Mouse (Mus musculus): ENCODE data around the gene Ergic1. TPM values are rescaled to one million over a fixed set of nuclear protein-coding genes. Genes with fewer than 3 reads are reported as not detected.

The Ergic1 gene
- 100 to 1,000 TPM in 3 of 26 experiments, 10 to 100 TPM in 23; 27.2 to 136 (median 52.5) TPM for total RNA-seq (2018; cell fraction: chromatin; rRNA removed)
- total RNA-seq (2018; cell fraction: cytosol; rRNA removed) = 10 to 100 TPM; 35.4 to 59.1 (median 45.8) TPM
- 100 to 1,000 TPM in 3 of 26 experiments, 10 to 100 TPM in 23; 29.0 to 133 (median 49.8) TPM for total RNA-seq (2018; cell fraction: nucleus; rRNA removed)
- polyA plus RNA-seq (2018) = 37.4 to 133 TPM (median 109 TPM) in 3 replicates

DNA sequence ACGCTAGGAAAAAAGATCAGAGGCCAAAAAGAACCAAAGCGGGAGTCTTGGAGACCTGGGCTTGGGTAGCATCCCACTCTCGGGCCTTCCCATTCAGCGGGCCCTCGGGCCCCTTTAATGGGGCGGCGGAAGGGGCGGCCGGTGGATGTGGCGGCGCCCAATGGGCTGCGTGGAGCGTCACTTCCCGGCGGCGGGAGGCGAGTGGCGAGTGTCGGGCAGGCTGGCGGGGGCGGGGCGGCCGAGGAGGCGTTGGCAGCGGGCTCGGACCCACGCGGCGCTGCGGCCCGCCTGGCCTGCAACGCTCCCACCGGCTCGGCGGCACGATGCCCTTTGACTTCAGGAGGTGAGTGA, at the start of gene Ergic1:
Gene Ergic1 (plus strand): TSS at position 200 of the 351 bp plus-strand sequence.
- H3K36me3 ChIP-seq (ENCODE audit: inconsistent target) = no peaks in the 10 kb centered on the region
- peak within 1 kb of the TSS; percentile 62 for H3K27ac ChIP-seq
- H3K4me3 ChIP-seq (ENCODE audit: inconsistent target) = peak within 1 kb of the TSS; percentile 61
- WGBS (ENCODE audit: missing documents) = under 1% methylated on average over 32 of the region's 36 CpGs
- H3K79me2 ChIP-seq (ENCODE audit: inconsistent target) = peaks cover 46% of the 10 kb centered on the region

DNA sequence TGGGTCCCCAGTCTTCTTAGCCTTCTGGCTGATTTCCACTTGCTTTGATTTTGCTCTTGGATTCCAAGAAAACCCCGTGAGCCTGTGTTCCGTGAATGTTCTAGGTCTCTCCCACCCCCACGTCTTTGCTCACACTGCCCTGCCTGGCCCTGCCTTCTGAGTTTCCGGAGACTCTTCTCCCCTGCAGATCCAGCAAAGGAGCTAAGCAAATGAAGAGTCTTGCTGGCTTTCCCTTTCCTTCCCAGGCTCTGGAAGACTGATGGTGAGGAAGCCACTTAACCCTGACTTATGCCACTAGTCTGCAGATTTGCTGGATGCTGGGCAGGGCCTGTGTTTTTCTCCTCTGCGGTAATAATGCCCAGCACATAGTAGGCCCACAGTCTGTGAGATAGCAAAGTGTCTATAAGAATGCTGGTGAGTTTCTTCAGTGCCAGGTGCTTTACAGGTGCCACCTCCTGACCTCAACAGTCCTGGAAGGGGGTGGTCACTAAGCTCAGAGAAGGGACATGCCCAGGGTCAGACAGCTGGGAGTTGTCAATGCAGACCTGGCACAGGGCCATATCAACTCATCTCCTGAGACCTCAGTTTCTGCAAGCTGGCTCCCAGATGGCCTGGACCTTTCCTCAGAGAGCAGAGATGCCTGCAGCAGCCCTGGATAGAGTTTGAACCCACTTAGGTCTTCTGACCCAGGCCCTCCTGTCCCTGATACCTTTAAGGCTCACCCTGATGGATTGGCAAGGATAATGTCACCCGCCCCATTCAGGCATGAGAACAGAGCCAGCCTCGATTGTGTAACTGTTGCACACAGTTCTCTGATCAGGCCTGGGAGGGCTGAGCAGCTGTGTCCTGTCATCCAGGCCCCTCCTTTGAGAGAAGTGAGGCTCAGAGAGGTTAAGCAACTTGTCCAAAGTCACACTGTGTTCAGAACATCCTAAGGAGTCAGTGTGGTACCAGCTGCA, 49.2 kb upstream of the Ergic1 start:
- Histone ChIP-seq H3K4me3 (ENCODE audit: inconsistent target) (no peak overlapping the region), H3K27ac (peak overlapping the region; percentile 90), H3K36me3 (ENCODE audit: inconsistent target) (no peaks in the 10 kb centered on the region), H3K79me2 (ENCODE audit: inconsistent target) (peaks cover 7% of the 10 kb centered on the region)
- 65% methylated on average over 7 of the region's 7 CpGs for WGBS (ENCODE audit: missing documents)

DNA sequence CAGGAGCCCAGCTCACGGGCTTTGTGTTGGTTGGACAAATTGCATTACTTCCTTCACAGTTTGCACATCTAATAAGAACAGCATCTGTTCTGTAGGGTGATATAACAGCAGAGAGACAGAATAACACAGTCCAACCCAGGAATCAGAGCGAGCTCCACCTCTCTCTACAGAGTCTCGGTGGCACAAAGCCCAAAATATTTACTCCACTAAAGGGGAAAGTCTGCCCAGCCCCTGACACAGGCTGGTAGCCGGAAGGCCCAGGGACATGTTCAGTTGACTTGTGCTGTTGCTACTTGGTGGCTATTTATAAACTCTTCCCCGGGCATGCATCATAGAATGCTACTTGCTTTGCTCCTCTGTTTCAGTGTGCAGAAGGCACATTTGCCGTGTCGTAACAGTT, 48.3 kb upstream of the Ergic1 start:
- peak overlapping the region; percentile 90 for H3K27ac ChIP-seq
- H3K4me3 ChIP-seq (ENCODE audit: inconsistent target) = no peak overlapping the region
- H3K79me2 ChIP-seq (ENCODE audit: inconsistent target) = no peaks in the 10 kb centered on the region
- 10% methylated on average over 7 of the region's 7 CpGs for WGBS (ENCODE audit: missing documents)
- no peaks in the 10 kb centered on the region for H3K36me3 ChIP-seq (ENCODE audit: inconsistent target)

DNA sequence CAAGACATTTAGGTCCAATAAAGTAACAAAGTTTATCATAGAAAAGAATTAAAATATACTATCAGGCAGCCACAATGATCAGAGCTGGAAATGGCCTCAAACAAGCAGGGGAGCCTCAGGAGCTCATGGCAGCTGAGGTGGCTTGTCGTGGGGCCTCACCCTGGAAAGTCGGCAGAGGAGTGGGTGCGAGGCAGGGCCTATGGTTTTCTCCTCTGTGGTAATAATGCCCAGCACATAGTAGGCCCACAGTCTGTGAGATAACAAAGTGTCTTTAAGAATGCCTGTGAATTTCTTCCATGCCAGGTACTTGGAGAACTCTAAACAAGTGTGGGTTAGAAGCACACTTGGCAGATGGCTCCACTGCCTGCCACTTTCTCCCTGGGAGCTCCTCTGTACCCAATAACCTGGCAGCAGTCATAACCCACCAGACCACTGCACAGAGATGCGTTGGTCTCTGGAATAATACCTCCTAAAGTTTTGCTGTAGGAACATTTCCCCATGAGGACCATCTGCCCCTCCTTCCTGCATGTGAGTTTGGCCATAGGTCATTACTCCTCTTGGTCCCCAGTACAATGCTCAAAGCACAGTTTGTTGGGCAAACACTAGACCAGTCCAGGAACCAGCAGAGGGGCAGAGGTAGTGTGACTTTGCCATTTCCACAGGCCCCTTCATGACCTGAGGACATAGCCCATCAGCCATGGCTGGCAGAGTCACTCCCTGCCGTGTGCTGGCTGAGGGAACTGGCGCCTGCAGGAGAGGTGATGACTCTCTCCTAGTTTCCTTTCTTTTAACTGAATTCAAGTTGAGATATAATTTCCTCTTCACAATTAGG, 47.6 kb upstream of the Ergic1 start:
- no peaks in the 10 kb centered on the region for H3K79me2 ChIP-seq (ENCODE audit: inconsistent target)
- H3K4me3 ChIP-seq (ENCODE audit: inconsistent target) = no peak overlapping the region
- WGBS (ENCODE audit: missing documents) = 60% methylated on average over 6 of the region's 6 CpGs
- peak overlapping the region; percentile 90 for H3K27ac ChIP-seq
- H3K36me3 ChIP-seq (ENCODE audit: inconsistent target) = no peaks in the 10 kb centered on the region

DNA sequence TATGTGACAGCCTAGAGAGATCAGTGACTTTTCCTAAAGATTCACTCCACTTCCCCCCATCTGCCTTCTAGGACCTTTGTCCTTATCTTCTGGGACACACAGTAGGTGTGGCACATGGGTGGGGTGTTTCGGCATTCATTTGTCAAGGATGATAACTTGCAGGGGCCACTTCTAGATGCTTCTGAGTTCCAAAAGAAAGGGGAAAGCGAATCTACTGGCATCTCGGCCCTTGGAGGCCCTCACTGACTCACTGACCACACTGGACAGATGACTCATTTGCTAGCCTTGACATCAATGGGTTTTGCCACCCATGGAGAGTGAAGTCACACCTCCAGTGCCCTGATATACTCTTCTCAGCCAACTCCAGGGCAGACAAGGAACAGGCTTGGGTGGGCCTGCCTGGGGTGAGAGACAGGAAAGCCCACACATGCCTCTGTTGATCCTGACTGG, 46.7 kb upstream of the Ergic1 start:
- Histone ChIP-seq H3K27ac (peak overlapping the region; percentile 90), H3K4me3 (ENCODE audit: inconsistent target) (no peak overlapping the region), H3K36me3 (ENCODE audit: inconsistent target) (no peaks in the 10 kb centered on the region), H3K79me2 (ENCODE audit: inconsistent target) (no peaks in the 10 kb centered on the region)
- 25% methylated on average over 3 of the region's 3 CpGs for WGBS (ENCODE audit: missing documents)

DNA sequence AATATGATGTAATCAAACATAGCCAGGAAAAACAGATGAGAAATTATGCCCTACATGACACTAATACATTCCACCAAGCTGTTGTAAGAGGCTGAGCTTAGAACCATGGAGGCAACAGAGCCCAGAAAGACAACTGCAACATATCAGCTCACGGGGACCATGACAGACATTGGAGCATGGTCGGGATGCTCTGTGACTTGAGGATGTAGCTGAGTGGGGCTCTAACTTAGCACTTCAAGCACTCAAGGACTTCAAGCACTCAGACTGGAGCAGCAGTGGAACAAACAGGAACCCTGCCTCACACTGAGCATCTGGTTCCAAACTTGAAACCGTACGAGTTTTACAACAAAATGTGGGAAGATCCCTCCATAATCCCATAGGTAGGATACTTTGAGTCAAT, 45.6 kb upstream of the Ergic1 start:
- WGBS (ENCODE audit: missing documents) = 91% methylated on average over 4 of the region's 4 CpGs
- H3K27ac ChIP-seq = no peak overlapping the region
- H3K79me2 ChIP-seq (ENCODE audit: inconsistent target) = no peaks in the 10 kb centered on the region
- H3K4me3 ChIP-seq (ENCODE audit: inconsistent target) = no peak overlapping the region
- no peaks in the 10 kb centered on the region for H3K36me3 ChIP-seq (ENCODE audit: inconsistent target)

DNA sequence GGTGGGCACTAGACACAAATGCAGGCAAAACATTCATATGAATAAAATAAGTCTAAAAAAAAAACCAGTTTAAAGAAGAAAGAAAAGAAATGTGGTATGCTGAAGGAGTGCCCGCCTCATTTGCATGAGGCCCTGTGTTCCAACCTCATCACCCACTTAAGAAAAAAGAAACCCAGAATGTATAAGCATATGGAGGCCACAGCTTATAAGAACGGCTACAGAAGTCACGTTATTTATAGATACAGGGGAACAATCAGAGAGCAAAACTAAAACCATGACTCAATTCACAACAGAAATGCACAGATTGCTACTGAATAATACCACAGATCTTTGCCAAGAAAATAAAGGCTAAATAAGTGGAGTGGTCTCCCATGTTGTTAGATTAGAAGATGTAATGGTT, 43.0 kb upstream of the Ergic1 start:
- Histone ChIP-seq H3K27ac (no peak overlapping the region), H3K4me3 (ENCODE audit: inconsistent target) (no peak overlapping the region), H3K36me3 (ENCODE audit: inconsistent target) (no peaks in the 10 kb centered on the region), H3K79me2 (ENCODE audit: inconsistent target) (no peaks in the 10 kb centered on the region)
- 82% methylated on average over 3 of the region's 3 CpGs for WGBS (ENCODE audit: missing documents)

DNA sequence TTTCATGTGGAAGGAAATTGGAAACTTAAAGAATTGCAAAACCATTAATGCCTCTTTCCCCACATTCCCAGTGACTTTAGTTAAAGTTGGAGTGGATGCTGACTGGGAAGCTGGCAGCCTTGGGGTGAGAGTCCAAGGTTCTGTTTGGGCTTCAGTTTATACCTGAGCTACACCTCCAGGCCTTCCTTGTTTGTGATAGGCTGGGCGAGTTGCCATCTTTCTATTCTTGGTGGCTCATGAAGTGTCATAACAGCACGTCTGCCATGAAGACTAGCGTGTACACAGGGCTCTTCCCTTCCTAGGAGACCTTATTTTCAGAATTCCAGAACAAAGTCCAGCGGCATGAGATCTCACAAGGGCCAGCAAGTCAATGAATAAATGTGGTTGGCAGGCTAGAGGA, 38.6 kb upstream of the Ergic1 start:
- Histone ChIP-seq H3K79me2 (ENCODE audit: inconsistent target) (no peaks in the 10 kb centered on the region), H3K36me3 (ENCODE audit: inconsistent target) (no peaks in the 10 kb centered on the region), H3K27ac (no peak overlapping the region), H3K4me3 (ENCODE audit: inconsistent target) (no peak overlapping the region)
- 91% methylated on average over 4 of the region's 4 CpGs for WGBS (ENCODE audit: missing documents)

DNA sequence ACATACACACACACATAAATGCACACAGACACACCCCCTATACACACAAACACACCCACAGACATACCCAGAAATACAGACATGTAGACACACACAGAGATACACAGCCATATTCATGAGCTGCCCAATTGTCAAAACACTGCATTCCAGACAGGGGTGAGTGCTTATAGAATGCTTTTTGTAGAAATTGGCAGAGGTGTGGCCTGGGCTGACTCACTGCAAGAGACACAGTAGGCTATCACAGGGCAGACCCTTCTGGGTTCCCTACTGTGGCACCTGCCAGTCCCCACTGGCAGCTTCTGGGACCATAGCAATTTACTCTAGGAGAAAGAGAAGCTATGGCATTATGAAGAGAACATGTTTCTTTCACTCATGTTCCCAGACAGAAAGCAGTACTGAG, 37.0 kb upstream of the Ergic1 start:
- no peaks in the 10 kb centered on the region for H3K36me3 ChIP-seq (ENCODE audit: inconsistent target)
- no peak overlapping the region for H3K27ac ChIP-seq
- H3K79me2 ChIP-seq (ENCODE audit: inconsistent target) = no peaks in the 10 kb centered on the region
- H3K4me3 ChIP-seq (ENCODE audit: inconsistent target) = no peak overlapping the region

DNA sequence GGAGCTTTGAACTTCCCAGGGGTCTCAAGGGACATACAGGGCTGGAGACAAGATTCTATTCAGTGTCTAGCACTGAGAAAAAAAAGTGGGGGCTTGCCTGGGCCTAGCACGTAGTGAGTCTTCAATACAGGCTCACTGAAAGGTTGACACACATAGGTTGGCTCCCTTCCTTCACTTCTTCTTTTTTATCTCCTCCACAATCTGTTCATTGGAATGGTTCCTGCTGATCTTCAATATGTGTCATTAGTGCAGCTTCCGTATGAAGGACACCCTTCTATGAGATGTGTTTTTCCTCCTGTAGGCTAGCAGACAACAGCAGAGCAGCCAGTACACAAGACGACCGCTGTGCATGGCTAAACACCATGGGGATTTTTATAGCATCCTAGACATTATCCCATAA, 36.5 kb upstream of the Ergic1 start:
- no peak overlapping the region for H3K4me3 ChIP-seq (ENCODE audit: inconsistent target)
- no peak overlapping the region for H3K27ac ChIP-seq
- no peaks in the 10 kb centered on the region for H3K79me2 ChIP-seq (ENCODE audit: inconsistent target)
- H3K36me3 ChIP-seq (ENCODE audit: inconsistent target) = no peaks in the 10 kb centered on the region
- WGBS (ENCODE audit: missing documents) = 82% methylated on average over 4 of the region's 4 CpGs

DNA sequence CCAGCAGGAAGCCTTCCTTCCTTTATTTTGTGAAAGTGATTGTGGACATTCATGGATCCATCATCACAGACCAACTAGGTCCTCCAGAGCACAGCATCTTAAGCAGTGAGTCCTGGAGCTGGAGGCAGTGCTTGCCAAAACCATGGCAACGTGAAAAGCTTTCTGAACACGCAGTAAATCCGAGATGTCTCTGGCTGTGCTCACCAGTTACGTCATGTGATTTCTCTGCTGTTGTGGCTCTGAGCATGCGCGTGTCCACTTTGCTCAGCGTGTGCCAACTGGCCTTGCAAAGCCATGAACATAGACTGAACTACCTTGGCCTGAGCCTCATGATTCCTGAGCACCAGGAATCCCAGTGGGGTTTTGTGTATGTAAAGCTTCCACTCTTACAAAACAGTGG, 36.0 kb upstream of the Ergic1 start:
- no peak overlapping the region for H3K27ac ChIP-seq
- no peaks in the 10 kb centered on the region for H3K36me3 ChIP-seq (ENCODE audit: inconsistent target)
- WGBS (ENCODE audit: missing documents) = 88% methylated on average over 7 of the region's 7 CpGs
- no peak overlapping the region for H3K4me3 ChIP-seq (ENCODE audit: inconsistent target)
- no peaks in the 10 kb centered on the region for H3K79me2 ChIP-seq (ENCODE audit: inconsistent target)

DNA sequence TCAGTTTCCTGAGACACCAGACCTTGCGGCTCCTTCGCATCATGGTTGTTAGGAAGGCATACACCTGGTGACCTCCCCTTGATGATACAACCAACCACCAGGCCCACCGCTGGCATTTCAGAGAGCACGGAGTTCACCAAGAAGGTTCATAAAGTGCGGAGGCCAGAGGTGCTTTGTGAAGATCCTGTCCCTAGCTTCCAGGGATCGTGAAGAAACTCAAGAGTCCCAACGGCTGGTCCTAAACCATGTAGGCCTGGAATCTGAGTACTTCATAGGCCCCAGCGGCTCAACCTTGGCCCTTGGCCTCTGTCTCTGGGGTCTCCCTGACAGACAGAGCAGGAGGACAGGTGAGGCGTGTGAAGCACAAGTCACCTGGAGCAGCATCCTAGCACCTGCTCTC, 34.0 kb upstream of the Ergic1 start:
- WGBS (ENCODE audit: missing documents) = 93% methylated on average over 9 of the region's 9 CpGs
- Histone ChIP-seq H3K4me3 (ENCODE audit: inconsistent target) (no peak overlapping the region), H3K79me2 (ENCODE audit: inconsistent target) (no peaks in the 10 kb centered on the region), H3K27ac (no peak overlapping the region), H3K36me3 (ENCODE audit: inconsistent target) (no peaks in the 10 kb centered on the region)

DNA sequence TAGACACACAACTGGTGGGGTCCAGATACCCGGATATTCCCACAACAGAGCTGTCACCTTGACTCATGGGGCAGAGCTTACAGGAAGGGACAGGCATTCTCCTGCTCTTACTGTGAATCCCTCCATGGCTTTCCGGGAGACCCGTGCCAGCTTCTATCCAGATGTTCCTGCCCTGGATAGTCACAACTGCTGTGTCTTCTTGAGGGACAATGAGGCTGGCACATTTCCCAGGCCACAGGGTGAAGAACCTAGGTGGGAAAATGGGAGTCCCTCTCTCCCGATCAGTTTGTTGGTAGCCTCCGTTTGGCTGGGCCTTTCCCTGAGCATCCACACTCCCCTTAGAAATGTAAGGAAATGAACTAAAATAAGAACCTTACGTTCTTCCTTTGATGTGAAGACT, 32.5 kb upstream of the Ergic1 start:
- no peaks in the 10 kb centered on the region for H3K36me3 ChIP-seq (ENCODE audit: inconsistent target)
- WGBS (ENCODE audit: missing documents) = 95% methylated on average over 6 of the region's 6 CpGs

DNA sequence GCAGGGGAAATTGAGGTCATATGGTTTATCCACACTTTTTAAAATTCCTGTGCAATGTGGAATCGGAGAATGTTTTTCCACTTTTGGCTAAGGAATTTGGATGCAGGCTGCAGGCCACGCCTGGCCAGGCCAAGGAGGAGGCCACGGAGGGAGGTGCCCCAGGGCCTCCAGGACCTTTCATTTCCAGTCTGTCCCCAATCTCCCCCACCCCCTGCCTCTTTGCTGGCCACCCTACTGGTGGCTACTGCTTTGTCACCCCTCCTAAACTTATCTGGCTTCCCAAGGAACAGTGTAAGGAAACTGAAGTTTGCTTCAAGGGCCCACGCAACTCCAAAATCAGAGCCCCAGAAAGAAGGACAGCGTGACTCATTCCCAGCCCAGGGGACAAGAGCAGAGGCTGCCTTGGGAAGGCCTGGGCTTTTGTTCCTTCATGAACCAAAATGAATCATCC, 31.5 kb upstream of the Ergic1 start:
- no peaks in the 10 kb centered on the region for H3K79me2 ChIP-seq (ENCODE audit: inconsistent target)
- no peak overlapping the region for H3K4me3 ChIP-seq (ENCODE audit: inconsistent target)
- WGBS (ENCODE audit: missing documents) = 97% methylated on average over 5 of the region's 5 CpGs
- H3K36me3 ChIP-seq (ENCODE audit: inconsistent target) = no peaks in the 10 kb centered on the region
- no peak overlapping the region for H3K27ac ChIP-seq

More for the DNA sequence above, 32.5 kb upstream of the Ergic1 start:
- no peak overlapping the region for H3K27ac ChIP-seq
- no peaks in the 10 kb centered on the region for H3K79me2 ChIP-seq (ENCODE audit: inconsistent target)
- no peak overlapping the region for H3K4me3 ChIP-seq (ENCODE audit: inconsistent target)

All from macrophage (primary cell).